ENCODE assay signal across 14 mouse cellular contexts in the genomic region with DNA sequence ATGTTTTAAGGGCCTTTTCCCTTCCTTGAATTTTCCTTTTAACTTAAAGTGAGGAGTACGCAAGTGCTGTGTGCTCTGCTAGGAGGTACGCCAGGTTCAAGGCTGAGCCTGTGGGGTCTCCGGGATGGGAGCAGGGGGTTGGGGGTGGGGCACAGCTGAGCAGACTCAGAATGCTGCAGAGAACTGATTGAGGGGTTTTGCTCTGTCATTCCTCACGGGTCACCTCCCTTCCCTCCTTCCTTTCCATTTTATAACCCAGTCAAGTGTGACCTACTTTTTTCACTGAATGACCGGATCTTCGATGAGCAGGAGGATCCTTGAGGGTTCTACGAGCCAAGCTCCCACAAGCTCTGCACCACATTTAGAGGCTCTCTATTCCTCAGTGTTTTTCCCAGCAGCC.
"Had no signal": no experiment of that assay in that cellular context is flagged by ENCODE, and none has a peak within 500 bp of the region (broad histone marks: within the 10 kb centered on the region; RNA-seq: fewer than 3 reads in every experiment).

No protein-coding gene starts in this region.

- H3K4me1 ChIP-seq: stomach, embryonic 15.5 days had no signal

- H3K27me3 ChIP-seq: liver, embryonic 13.5 days; midbrain, embryonic 12.5 days; midbrain, embryonic 15.5 days; stomach, embryonic 15.5 days had no signal

- DNase-seq: kidney, adult 18-20 months; liver, embryonic 13.5 days; lung, adult 2 months; lung, postnatal 14 days; lung, postnatal 4 days; right cerebral cortex, adult 18-20 months; right cerebral cortex, postnatal 14 days; right cerebral cortex, postnatal 4 days; spleen, adult 18-20 months had no signal

- H3K4me3 ChIP-seq: liver, embryonic 13.5 days; midbrain, embryonic 12.5 days; midbrain, embryonic 15.5 days; stomach, embryonic 15.5 days had no signal

- H3K36me3 ChIP-seq: midbrain, embryonic 12.5 days; midbrain, embryonic 15.5 days; stomach, embryonic 15.5 days had no signal

- H3K9ac ChIP-seq: liver, embryonic 13.5 days; midbrain, embryonic 12.5 days; midbrain, embryonic 15.5 days; stomach, embryonic 15.5 days had no signal

- H3K27ac ChIP-seq: liver, embryonic 13.5 days; midbrain, embryonic 12.5 days; midbrain, embryonic 15.5 days; stomach, embryonic 15.5 days had no signal

- H3K4me2 ChIP-seq: liver, embryonic 13.5 days; midbrain, embryonic 12.5 days; midbrain, embryonic 15.5 days; stomach, embryonic 15.5 days had no signal

- H3K9me3 ChIP-seq: liver, embryonic 13.5 days; midbrain, embryonic 12.5 days; midbrain, embryonic 15.5 days; stomach, embryonic 15.5 days had no signal

- ATAC-seq: inflammation-experienced regulatory T-cells, adult 6 months; intestine, embryonic 16.5 days; midbrain, embryonic 15.5 days had no signal
